Mouse (Mus musculus) brain, embryonic 14.5 days (tissue): ENCODE data around the gene Sh2d6. TPM values are rescaled to one million over a fixed set of nuclear protein-coding genes. Genes with fewer than 3 reads are reported as not detected.

ENCODE experiments used
- DNase-seq: peaks from one replicate; pipeline ENCODE4 v3.0.0-alpha.2; 2011; ENCODE audit warnings: low read depth
- CTCF ChIP-seq: fragments of 200-500 bp; IDR thresholded peaks from 2 replicates; pipeline ENCODE4 v1.5.1; 2012; ENCODE audit warnings: inconsistent platforms, mild to moderate bottlenecking, moderate library complexity, borderline replicate concordance; ENCODE audit not compliant: insufficient read depth, insufficient read length; ENCODE audit errors: extremely low read depth
- POLR2A ChIP-seq: fragments of 200-500 bp; IDR thresholded peaks from 2 replicates; pipeline ENCODE4 v1.6.1; 2012; ENCODE audit warnings: mild to moderate bottlenecking, inconsistent platforms, borderline replicate concordance; ENCODE audit not compliant: poor library complexity, insufficient read depth, insufficient read length, severe bottlenecking; ENCODE audit errors: extremely low read depth
- polyA plus RNA-seq: library from polyadenylated mRNA; depleted of rRNA; stranded (reverse); fragments of >200 nt; gene quantifications from 2 replicates; pipeline ENCODE4 v1.2.3, GENCODE M21; 2012

Gene Sh2d6
- polyA plus RNA-seq, 1 experiment: 1.2 TPM

DNA sequence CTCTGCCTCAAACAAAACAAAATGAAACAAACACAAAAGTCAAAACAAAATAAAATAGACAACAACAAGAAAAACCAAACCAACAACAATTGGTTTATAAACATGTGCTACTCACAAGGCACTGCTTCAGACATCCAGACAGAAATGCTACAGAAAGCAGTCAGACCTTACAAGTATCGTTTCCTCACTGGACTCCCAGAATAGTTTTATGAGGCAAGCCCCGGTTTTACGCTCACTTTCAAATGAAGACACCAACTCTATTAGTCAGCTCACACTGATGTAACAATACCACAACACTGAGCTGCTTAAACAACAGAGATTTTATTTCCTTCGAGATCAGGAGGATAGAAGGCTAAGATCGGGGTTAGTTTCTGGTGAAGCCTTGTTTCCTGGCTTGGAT lies 781 bp upstream of the Sh2d6 start:
- no peak for TF ChIP-seq CTCF
- TF ChIP-seq POLR2A: no peak
- DNase-seq: no peak

GRCm38 (mm10) chr6:72520904-72521303 lies 603 bp downstream of the Sh2d6 start:
- no peak for TF ChIP-seq POLR2A
- no peak for TF ChIP-seq CTCF

DNA sequence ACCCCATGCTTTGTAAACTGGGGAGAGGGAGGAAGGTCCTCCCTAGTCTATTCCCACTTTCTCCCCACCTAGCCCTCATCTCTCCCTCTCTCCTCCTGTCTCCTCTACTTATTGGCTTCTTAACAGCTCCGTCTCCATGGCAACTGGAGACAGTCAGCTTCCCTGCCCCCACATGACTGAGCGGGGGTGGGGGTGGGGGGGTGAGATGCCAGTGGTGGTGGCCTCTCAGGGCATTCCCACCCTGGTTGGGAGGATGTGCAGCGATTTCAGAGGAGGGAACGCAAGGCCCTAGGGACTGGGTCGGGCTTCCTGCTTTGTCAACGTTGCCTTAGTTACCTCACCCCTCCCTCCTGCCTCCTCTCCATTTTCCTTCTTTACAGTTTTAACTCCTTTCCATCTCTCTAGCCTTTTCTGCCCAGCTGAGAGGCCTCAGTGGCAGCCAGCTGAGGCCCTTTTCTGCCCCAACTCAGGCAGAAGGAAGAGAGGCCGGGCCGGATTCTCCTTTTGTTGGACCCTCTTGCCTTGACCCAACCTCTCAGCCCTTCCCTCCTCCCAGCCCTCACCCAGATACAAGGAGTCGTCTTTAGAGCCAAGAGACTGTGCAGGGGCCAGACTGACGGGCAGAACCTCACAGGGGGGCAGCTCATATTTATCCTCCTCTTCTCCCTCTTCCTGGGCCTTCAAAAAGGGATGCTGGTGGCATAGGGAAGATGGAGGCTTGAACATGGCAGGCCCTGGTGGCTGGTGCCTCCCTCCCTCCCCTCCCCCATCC lies 1.4 kb downstream of the Sh2d6 start:
- TF ChIP-seq POLR2A: no peak
- no peak for TF ChIP-seq CTCF
- DNase-seq: peak; percentile 97

More at GRCm38 (mm10) chr6:72520904-72521303, 603 bp downstream of the Sh2d6 start:
- no peak for DNase-seq

DNA sequence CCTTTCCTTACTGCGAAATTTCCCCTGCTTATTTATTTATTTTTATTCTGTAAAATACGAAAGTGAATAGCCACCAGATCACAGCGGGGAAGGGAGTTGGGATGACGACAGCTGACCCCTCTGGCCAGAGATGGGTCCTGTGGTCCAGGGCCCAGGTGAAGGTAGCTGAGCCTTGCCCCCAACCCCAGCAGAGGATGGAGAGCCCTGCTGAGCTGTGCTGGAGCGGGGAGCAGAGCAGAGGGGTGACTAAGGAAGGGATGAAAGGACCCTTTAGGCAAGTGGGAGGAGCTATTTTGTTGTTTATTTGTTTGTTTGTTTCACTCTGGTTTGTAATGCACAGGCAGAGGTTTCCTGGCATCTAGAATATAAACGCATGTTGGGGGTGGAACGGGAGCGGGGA lies 2.2 kb downstream of the Sh2d6 start:
- TF ChIP-seq CTCF: no peak
- no peak for TF ChIP-seq POLR2A
- DNase-seq: no peak

DNA sequence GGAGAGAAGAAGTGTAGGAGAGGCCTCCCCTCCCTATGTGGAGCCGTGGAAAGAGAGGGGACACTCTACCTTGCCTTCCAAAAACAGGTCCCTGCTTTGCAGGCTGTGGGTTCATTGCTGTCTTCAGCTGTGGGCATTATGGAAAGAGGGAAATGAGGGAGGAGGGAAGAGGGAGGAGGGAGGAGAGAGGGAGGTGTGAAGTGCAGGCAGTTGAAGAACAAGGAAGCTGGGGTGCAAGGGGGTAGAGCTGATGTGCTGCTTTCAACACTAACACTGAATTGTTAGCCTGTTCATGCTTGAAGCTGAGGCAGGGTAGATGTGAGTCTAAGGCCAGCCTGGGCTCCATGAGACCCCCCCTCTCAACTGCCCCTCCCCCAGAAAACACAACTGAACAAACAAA lies 2.7 kb downstream of the Sh2d6 start:
- peak; percentile 53 for DNase-seq
- TF ChIP-seq CTCF (no peak), POLR2A (no peak)

DNA sequence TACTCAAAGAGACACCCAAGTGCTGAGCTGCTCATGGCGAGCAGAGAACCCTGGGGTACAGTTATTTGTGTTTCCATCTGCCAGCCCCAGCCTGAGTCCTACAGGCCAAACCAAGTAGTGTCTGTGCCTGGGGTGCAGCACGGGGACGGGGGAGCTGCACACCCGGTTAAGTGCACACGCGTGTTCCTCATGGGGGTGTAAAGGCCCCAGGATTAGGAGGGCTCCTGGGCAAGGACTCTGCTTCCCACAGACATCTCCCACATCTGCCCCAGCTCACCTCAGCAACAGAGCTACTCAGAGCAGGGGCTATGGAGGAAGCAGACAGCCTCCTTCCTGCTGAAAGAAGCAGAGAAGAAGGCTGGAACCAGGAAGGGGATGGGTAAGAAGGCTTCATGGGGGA lies 5.9 kb downstream of the Sh2d6 start:
- no peak for DNase-seq

GRCm38 (mm10) chr6:72513071-72513440 lies 8.5 kb downstream of the Sh2d6 start:
- TF ChIP-seq CTCF (no peak), POLR2A (no peak)
- DNase-seq: no peak

More for the DNA sequence above, 5.9 kb downstream of the Sh2d6 start:
- TF ChIP-seq CTCF (no peak), POLR2A (no peak)

GRCm38 (mm10) chr6:72512386-72513070 lies 9.0 kb downstream of the Sh2d6 start:
- TF ChIP-seq POLR2A (0 out of 2 replicates have a peak, but pooled peaks have one; percentile 22), CTCF (no peak)

GRCm38 (mm10) chr6:72510686-72511421 lies 10.7 kb downstream of the Sh2d6 start:
- no peak for DNase-seq
- TF ChIP-seq CTCF: no peak
- no peak for TF ChIP-seq POLR2A

More at GRCm38 (mm10) chr6:72512386-72513070, 9.0 kb downstream of the Sh2d6 start:
- peak; percentile 96 for DNase-seq

GRCm38 (mm10) chr6:72509872-72510435 lies 11.6 kb downstream of the Sh2d6 start:
- DNase-seq: no peak
- no peak for TF ChIP-seq CTCF
- TF ChIP-seq POLR2A: no peak

GRCm38 (mm10) chr6:72508596-72508995 lies 12.9 kb downstream of the Sh2d6 start:
- no peak for DNase-seq
- no peak for TF ChIP-seq CTCF
- no peak for TF ChIP-seq POLR2A
